Comparison of ENCODE assay signal across 14 mouse cellular contexts in genomic region chr6:113936111-113936510, GRCm38 (mm10).
DNase-seq lines count a peak whose midpoint lies in the region; ATAC-seq lines count a peak whose summit lies in the region.
"Had no signal": no experiment of that assay in that cellular context is flagged by ENCODE, and none has a peak within 500 bp of the region (broad histone marks: within the 10 kb centered on the region; RNA-seq: fewer than 3 reads in every experiment).

No protein-coding gene starts in this region.

- ATAC-seq in megakaryocyte, adult 5-6 weeks (ENCODE audit: poor library complexity, severe bottlenecking), result peak; percentile 75
- ATAC-seq: activated CD4-positive, CD25-positive, alpha-beta regulatory T cell, adult 4 months; intestine, embryonic 16.5 days; liver, postnatal 0 days had no signal

- intact Hi-C loops in left cerebral cortex, postnatal 36 days (cut with DNase I), result no loop called here

- peak; percentile 55 for DNase-seq in gastrocnemius, adult 18-20 months (ENCODE audit: low spot score)
- DNase-seq in gastrocnemius, postnatal 10 days, result no peak
- peak; percentile 46 for DNase-seq in left cerebral cortex, adult 11 months (ENCODE audit: low spot score)
- no peak for DNase-seq in left cerebral cortex, postnatal 36 days (ENCODE audit: low spot score in 2 of 2)
- peak; percentile 73 for DNase-seq in brain, adult 2 months (ENCODE audit: low read depth, low spot score)
- no peak for DNase-seq in c-Kit-positive CD71-positive TER-119-positive erythroid progenitor cells, embryonic 14.5 days (ENCODE audit: low spot score)
- DNase-seq: adrenal gland, postnatal 10 days; heart, postnatal 14 days; kidney, postnatal 36 days; liver, postnatal 0 days; thymus, postnatal 14 days had no signal

Comparison
In these comparisons a context has a peak if more than half of its experiments do, and no peak if none do; other contexts are left out.
1. DNase-seq: peak in gastrocnemius, adult 18-20 months (single experiment), left cerebral cortex, adult 11 months (single experiment) and brain, adult 2 months (single experiment); none in gastrocnemius, postnatal 10 days (single experiment), left cerebral cortex, postnatal 36 days (0 of 2) and c-Kit-positive CD71-positive TER-119-positive erythroid progenitor cells, embryonic 14.5 days (single experiment).